Mouse (Mus musculus) urinary bladder, adult 2 months (tissue): ENCODE results near the gene Hist1h2bb. TPM values are rescaled to one million over a fixed set of nuclear protein-coding genes. Genes with fewer than 3 reads are reported as not detected.
"Not testable (repeated sequence)": the region's sequence is repeated elsewhere in the genome, so short reads cannot be mapped to it uniquely, and the experiment has no call there.

Source experiments
- DNase-seq: peaks from one replicate; pipeline ENCODE4 v3.0.0; 2022; ENCODE audit warnings: low spot score
- polyA plus RNA-seq: library from polyadenylated mRNA; depleted of rRNA; stranded (reverse); fragments of >200 nt; gene quantifications from 2 replicates; pipeline ENCODE4 v1.2.3, GENCODE M21; 2012

Gene Hist1h2bb
- polyA plus RNA-seq, 1 experiment = 0.43 TPM

- DNase-seq = no peak
These were observed 3.1 kb downstream of the Hist1h2bb start for GRCm38 (mm10) chr13:23749563-23750121.

- DNase-seq = not testable (repeated sequence)
These were observed 4.4 kb downstream of the Hist1h2bb start, which contains the start of gene Hist1h2ab for GRCm38 (mm10) chr13:23750839-23751477. TSS of gene Hist1h2ab (plus strand) at chr13:23751126.

DNA sequence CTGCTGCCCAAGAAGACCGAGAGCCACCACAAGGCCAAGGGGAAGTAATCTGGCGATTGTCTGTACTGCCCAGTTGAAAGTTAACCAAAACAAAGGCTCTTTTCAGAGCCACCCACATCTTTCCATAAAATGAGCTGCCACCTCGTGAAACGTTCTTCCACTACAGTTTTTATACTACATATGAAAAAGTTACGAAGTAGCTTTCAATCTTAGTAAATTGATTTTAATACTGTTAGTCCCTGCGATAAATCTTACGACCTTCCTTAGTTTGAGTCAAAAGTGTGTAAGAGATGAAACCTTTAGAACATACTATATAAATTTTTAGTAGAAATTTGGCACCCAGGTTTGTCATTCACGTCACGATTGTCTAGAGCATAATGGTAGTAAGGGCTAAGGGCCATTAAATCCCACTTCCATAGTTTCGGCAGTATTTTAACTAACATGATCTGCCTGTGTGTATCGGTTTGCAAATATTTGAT, 5.0 kb downstream of the Hist1h2bb start:
- no peak for DNase-seq

GRCm38 (mm10) chr13:23752067-23752741, 5.7 kb downstream of the Hist1h2bb start, which contains the start of gene Hist1h3b:
TSS of gene Hist1h3b (plus strand) at chr13:23752267.
- peak; percentile 50 for DNase-seq

GRCm38 (mm10) chr13:23752742-23753172, 6.2 kb downstream of the Hist1h2bb start:
- no peak for DNase-seq

DNA sequence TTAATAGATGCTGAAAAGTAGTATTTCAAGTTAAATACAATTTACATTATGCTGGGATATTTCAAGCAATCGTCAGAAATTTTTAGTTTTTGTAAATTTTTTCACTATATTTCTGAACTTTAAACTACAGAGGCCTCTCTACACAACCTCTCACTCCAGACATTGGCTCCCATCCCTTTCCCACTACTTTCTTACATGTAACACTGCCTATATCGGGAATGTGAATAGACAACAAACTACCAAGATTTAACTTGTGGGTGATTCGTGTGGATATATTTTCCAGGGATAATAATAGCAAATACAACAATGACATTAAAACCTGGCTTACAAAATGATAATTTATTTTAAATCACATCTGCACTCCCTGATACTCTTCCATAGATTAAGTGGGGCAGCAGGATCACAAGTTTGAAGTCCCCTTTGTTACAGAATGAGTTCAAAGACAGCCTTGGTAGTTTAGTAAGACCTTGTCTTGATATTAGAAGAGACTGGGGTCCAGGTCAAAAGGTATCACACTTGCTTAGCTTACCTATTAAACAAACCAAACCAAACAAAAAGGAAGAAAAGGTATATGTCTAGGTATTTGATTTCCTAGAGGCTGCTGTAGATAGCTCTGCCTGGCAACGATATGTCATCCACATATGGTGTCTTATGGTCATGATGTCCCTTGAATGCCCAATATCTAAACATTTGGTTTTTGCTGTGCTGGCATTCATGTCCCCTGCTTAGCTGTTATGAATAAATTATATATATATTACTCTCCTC, 7.0 kb downstream of the Hist1h2bb start:
- DNase-seq = no peak

GRCm38 (mm10) chr13:23755000-23755399, 8.5 kb downstream of the Hist1h2bb start:
- DNase-seq = no peak

GRCm38 (mm10) chr13:23756790-23757189, 10.3 kb downstream of the Hist1h2bb start, which contains the start of gene Hist1h4b:
TSS of gene Hist1h4b (plus strand) at chr13:23757013.
- DNase-seq = no peak

GRCm38 (mm10) chr13:23757211-23757773, 10.8 kb downstream of the Hist1h2bb start:
- DNase-seq = no peak

- no peak for DNase-seq
These were observed 11.4 kb downstream of the Hist1h2bb start for GRCm38 (mm10) chr13:23757921-23758320.

DNA sequence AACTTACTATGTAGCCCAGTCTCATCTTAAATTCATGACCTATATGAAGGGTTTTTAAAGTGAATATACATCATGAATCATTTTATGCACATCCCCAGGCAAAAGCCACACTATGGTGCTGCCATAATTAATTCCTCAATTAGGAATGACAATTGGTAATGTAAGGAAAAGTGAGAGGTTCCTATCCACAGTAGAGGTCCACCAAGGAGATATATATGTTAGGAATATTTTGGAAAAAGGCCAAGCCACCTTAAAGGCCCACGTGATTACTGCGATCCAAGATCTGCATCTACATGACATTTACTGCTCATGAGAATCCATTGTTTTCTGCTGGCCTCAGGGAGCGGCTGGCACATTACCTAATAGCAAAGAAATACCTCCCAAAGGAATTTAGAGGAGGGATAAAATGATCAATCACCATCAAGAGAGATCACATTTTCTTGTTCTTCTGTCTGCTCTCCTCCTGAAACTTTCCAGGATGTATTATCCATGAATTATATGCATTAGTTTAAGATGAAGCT, 12.8 kb downstream of the Hist1h2bb start:
- DNase-seq = no peak

- DNase-seq = no peak
These were observed 13.3 kb downstream of the Hist1h2bb start for GRCm38 (mm10) chr13:23759916-23760239.

- DNase-seq = no peak
These were observed 13.9 kb downstream of the Hist1h2bb start for GRCm38 (mm10) chr13:23760240-23760971.

- peak; percentile 86 for DNase-seq
These were observed 14.7 kb downstream of the Hist1h2bb start, which contains the start of gene Hist1h4a for GRCm38 (mm10) chr13:23760972-23761864. TSS of gene Hist1h4a (minus strand) at chr13:23761230.

DNA sequence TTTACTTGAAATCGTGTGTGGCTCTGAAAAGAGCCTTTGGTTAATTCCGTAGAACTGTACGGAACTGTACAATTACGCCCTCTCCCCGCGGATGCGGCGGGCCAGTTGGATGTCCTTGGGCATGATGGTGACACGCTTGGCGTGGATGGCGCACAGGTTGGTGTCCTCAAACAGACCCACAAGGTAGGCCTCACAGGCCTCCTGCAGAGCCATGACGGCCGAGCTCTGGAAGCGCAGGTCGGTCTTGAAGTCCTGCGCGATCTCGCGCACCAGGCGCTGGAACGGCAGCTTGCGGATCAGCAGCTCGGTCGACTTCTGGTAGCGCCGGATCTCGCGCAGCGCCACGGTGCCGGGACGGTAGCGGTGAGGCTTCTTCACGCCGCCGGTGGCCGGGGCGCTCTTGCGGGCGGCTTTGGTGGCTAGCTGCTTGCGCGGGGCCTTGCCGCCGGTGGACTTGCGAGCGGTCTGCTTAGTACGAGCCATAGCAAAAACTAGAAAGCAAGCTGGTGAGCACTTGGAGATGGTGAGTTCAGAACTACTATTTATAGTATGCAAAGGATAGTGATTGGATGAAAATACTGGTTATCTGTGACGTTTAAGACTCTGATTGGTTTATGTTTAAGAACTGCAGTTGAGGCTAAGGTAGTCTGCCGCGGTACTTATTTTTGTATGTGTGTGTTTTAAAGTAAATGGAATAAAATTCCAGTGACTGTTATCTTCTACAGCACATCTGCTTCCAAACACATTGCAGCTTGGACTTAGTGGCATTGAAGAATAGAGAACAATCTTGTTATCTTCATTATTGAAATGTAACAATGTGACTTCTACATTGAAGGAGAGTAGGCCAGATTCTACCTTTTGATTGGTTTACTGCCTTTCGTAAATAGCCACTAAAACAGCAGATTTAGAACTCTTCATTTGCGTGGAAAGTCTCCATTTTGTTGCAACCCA, 15.6 kb downstream of the Hist1h2bb start, which contains the start of gene Hist1h3a:
Gene Hist1h3a, minus strand, starts transcription at position 516 of the 951 bp plus-strand sequence.
- peak; percentile 42 for DNase-seq

GRCm38 (mm10) chr13:23763242-23763585, 16.7 kb downstream of the Hist1h2bb start:
- DNase-seq = no peak

DNA sequence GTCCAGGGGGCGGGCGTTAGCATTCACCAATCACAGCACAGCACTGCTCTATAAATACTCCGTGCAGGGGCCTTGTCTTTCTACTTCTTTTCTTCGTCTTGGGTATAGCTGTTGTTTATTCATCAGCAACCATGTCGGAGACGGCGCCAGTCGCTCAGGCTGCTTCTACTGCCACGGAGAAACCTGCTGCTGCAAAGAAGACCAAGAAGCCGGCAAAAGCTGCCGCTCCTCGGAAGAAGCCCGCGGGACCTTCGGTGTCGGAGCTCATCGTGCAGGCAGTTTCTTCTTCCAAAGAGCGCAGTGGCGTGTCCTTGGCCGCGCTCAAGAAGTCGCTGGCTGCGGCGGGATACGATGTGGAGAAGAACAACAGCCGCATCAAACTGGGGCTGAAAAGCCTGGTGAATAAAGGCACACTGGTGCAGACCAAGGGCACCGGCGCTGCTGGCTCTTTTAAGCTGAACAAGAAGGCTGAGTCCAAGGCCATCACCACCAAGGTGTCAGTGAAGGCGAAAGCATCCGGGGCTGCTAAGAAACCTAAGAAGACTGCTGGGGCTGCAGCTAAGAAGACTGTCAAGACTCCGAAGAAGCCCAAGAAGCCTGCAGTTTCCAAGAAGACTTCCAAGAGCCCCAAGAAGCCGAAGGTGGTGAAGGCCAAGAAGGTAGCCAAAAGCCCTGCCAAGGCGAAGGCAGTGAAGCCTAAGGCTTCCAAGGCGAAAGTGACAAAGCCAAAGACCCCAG, 17.2 kb downstream of the Hist1h2bb start, which contains the start of gene Hist1h1a:
Gene Hist1h1a, plus strand, starts transcription at position 81 of the 738 bp plus-strand sequence.
- peak; percentile 60 for DNase-seq
